Mouse (Mus musculus) limb, embryonic 14.5 days (tissue): ENCODE measurements around the gene Slc25a33. TPM values are rescaled to one million over a fixed set of nuclear protein-coding genes. Genes with fewer than 3 reads are reported as not detected.

Source experiments
- ATAC-seq: fragments of 200-750 bp; cut with Nextera tagmentation; 2 replicates; pipeline ENCODE4 v1.8.0; 2017; ENCODE audit warnings: low read depth, moderate number of reproducible peaks, moderate TSS enrichment; ENCODE audit not compliant: low FRiP score
- DNase-seq: peaks from one replicate; pipeline ENCODE4 v3.0.0-alpha.2; 2015; ENCODE audit warnings: low spot score
- H3K27ac ChIP-seq: fragments of 300-500 bp; sonication (generic); replicated peaks from 2 replicates; pipeline ENCODE4 v1.5.1; 2014; ENCODE audit warnings: low read depth, mild to moderate bottlenecking, low read length, moderate library complexity, mixed read lengths
- H3K27me3 ChIP-seq: fragments of 300-500 bp; sonication (generic); 2 replicates; pipeline ENCODE4 v1.6.1; 2014; ENCODE audit warnings: low read length, mixed read lengths; ENCODE audit not compliant: control insufficient read depth, insufficient read depth
- H3K36me3 ChIP-seq: fragments of 300-500 bp; sonication (generic); 2 replicates; pipeline ENCODE4 v1.6.1; 2014; ENCODE audit warnings: mild to moderate bottlenecking, low read length, moderate library complexity, mixed read lengths; ENCODE audit not compliant: control insufficient read depth, insufficient read depth
- H3K4me1 ChIP-seq: fragments of 300-500 bp; sonication (generic); 2 replicates; pipeline ENCODE4 v1.6.1; 2014; ENCODE audit warnings: antibody characterized with exemption, low read length, mixed read lengths; ENCODE audit not compliant: control insufficient read depth, insufficient read depth
- H3K4me2 ChIP-seq: fragments of 300-500 bp; sonication (generic); replicated peaks from 2 replicates; pipeline ENCODE4 v1.6.1; 2014; ENCODE audit warnings: low read depth, mild to moderate bottlenecking, low read length, moderate library complexity; ENCODE audit not compliant: severe bottlenecking
- H3K4me3 ChIP-seq: fragments of 300-500 bp; sonication (generic); replicated peaks from 2 replicates; pipeline ENCODE4 v1.5.1; 2014; ENCODE audit warnings: low read length
- H3K9ac ChIP-seq: fragments of 300-500 bp; sonication (generic); 2 replicates; pipeline ENCODE4 v1.6.1; 2014; ENCODE audit warnings: mild to moderate bottlenecking, low read depth, low read length, moderate library complexity; ENCODE audit not compliant: severe bottlenecking
- H3K9me3 ChIP-seq: fragments of 300-500 bp; sonication (generic); 2 replicates; pipeline ENCODE4 v1.6.1; 2016; ENCODE audit warnings: low read length; ENCODE audit not compliant: control insufficient read depth
- POLR2A ChIP-seq: fragments of 200-500 bp; IDR thresholded peaks from 2 replicates; pipeline ENCODE4 v1.8.0; 2012; ENCODE audit warnings: inconsistent platforms, mild to moderate bottlenecking, moderate library complexity, borderline replicate concordance; ENCODE audit not compliant: insufficient read depth, insufficient read length; ENCODE audit errors: extremely low read depth
- WGBS: fragments of 180-500 bp; shearing (Covaris S2); extraction: QIAGEN DNeasy Blood & Tissue Kit; methylation state at CpG from one replicate; pipeline ENCODE4 v1.1.7; 2014; 5-methylcytosine and 5-hydroxymethylcytosine counted together
- microRNA-seq: library from miRNA; unstranded; fragments of <30 nt; microRNA quantifications from one replicate; pipeline ENCODE4, GENCODE M21; 2016
- polyA plus RNA-seq, 2 experiments: library from polyadenylated mRNA; depleted of rRNA in 1 of 2; stranded (reverse) in 1 of 2; unstranded in 1 of 2; fragments of >200 nt; fragmentation: Nextera tagmentation in 1 of 2; extraction: Ambion mirVana in 1 of 2; gene quantifications; 2 replicates each; pipeline versions ENCODE4 v1.2.1 to v1.2.3; 2012 to 2014

Gene Slc25a33
- polyA plus RNA-seq, 2 experiments = 8.2 to 10.8 TPM

- DNase-seq (no peak), ATAC-seq (peak; percentile 53; the same call in 1 of the 2 replicates)
- no peaks in the 10 kb centered on the region for H3K9me3 ChIP-seq
- WGBS = 1% methylated on average over 35 of the region's 35 CpGs
- peak overlapping the region; percentile 42 for H3K4me3 ChIP-seq
- no peaks in the 10 kb centered on the region for H3K36me3 ChIP-seq
- peak overlapping the region; percentile 52 for H3K9ac ChIP-seq
- peaks cover 9% of the 10 kb centered on the region; the same call in 1 of the 2 replicates for H3K27me3 ChIP-seq
- peaks cover 8% of the 10 kb centered on the region for H3K4me1 ChIP-seq
- no peak overlapping the region for H3K27ac ChIP-seq
- peak overlapping the region; percentile 76 for H3K4me2 ChIP-seq
- TF ChIP-seq POLR2A = no peak
These were observed 75.8 kb downstream of the Slc25a33 start for GRCm38 (mm10) chr4:149698197-149698821.

- Histone ChIP-seq H3K27ac (no peak overlapping the region), H3K9ac (peak overlapping the region; percentile 52), H3K27me3 (peaks cover 9% of the 10 kb centered on the region; the same call in 1 of the 2 replicates), H3K4me2 (peak overlapping the region; percentile 76), H3K36me3 (no peaks in the 10 kb centered on the region), H3K4me3 (peak overlapping the region; percentile 42), H3K4me1 (peaks cover 8% of the 10 kb centered on the region), H3K9me3 (no peaks in the 10 kb centered on the region)
- TF ChIP-seq POLR2A = no peak
- peak; percentile 25; the same call in 1 of the 2 replicates for ATAC-seq
- no peak for DNase-seq
- WGBS = 24% methylated on average over 15 of the region's 15 CpGs
These were observed 76.4 kb downstream of the Slc25a33 start for GRCm38 (mm10) chr4:149697506-149698196.

- H3K27me3 ChIP-seq = peaks cover 9% of the 10 kb centered on the region; the same call in 1 of the 2 replicates
- ATAC-seq (no peak), DNase-seq (no peak)
- no peak overlapping the region; the same call in 1 of the 2 replicates for H3K9ac ChIP-seq
- H3K27ac ChIP-seq = no peak overlapping the region
- no peaks in the 10 kb centered on the region for H3K36me3 ChIP-seq
- 0 out of 2 replicates have a peak overlapping the region, but pooled peaks have one; percentile 15 for H3K4me2 ChIP-seq
- TF ChIP-seq POLR2A = no peak
- H3K4me3 ChIP-seq = no peak overlapping the region
- H3K9me3 ChIP-seq = no peaks in the 10 kb centered on the region
- H3K4me1 ChIP-seq = peaks cover 13% of the 10 kb centered on the region
- 31% methylated on average over 16 of the region's 16 CpGs for WGBS
These were observed 77.7 kb downstream of the Slc25a33 start for GRCm38 (mm10) chr4:149696189-149696971.

Small RNA genes lying within 50 kb of the gene (microRNA-seq; reads per million reads assigned to microRNA genes)
- not detected for gene Gm47301

Other genes starting within 250 kb of the Slc25a33 start
- gene Clstn1, start 187.8 kb downstream of the Slc25a33 start, polyA plus RNA-seq (2012; rRNA removed) = 56.5 and 58.2 TPM in 2 replicates
- gene Clstn1, start 187.8 kb downstream of the Slc25a33 start, polyA plus RNA-seq (2014; fragmentation: Nextera tagmentation; extraction: Ambion mirVana) = 51.2 and 61.1 TPM in 2 replicates
- gene Pik3cd, start 71.7 kb downstream of the Slc25a33 start, polyA plus RNA-seq (2012; rRNA removed) = 5.7 and 6.1 TPM in 2 replicates
- gene Pik3cd, start 71.7 kb downstream of the Slc25a33 start, polyA plus RNA-seq (2014; fragmentation: Nextera tagmentation; extraction: Ambion mirVana) = 5.1 and 5.9 TPM in 2 replicates
- gene Tmem201, start 36.2 kb downstream of the Slc25a33 start, polyA plus RNA-seq (2012; rRNA removed) = 59.3 and 80.2 TPM in 2 replicates
- 20.4 and 22.1 TPM in 2 replicates for gene Tmem201, start 36.2 kb downstream of the Slc25a33 start, polyA plus RNA-seq (2014; fragmentation: Nextera tagmentation; extraction: Ambion mirVana)
- 19.4 and 21.9 TPM in 2 replicates for gene Spsb1, start 180.8 kb upstream of the Slc25a33 start, polyA plus RNA-seq (2012; rRNA removed)
- 18.0 and 18.8 TPM in 2 replicates for gene Spsb1, start 180.8 kb upstream of the Slc25a33 start, polyA plus RNA-seq (2014; fragmentation: Nextera tagmentation; extraction: Ambion mirVana)
- gene H6pd, start 234.7 kb upstream of the Slc25a33 start, polyA plus RNA-seq (2012; rRNA removed) = 22.6 and 30.1 TPM in 2 replicates
- 13.3 and 15.7 TPM in 2 replicates for gene H6pd, start 234.7 kb upstream of the Slc25a33 start, polyA plus RNA-seq (2014; fragmentation: Nextera tagmentation; extraction: Ambion mirVana)